ENCODE assay signal across 9 mouse cellular contexts in the genomic region with DNA sequence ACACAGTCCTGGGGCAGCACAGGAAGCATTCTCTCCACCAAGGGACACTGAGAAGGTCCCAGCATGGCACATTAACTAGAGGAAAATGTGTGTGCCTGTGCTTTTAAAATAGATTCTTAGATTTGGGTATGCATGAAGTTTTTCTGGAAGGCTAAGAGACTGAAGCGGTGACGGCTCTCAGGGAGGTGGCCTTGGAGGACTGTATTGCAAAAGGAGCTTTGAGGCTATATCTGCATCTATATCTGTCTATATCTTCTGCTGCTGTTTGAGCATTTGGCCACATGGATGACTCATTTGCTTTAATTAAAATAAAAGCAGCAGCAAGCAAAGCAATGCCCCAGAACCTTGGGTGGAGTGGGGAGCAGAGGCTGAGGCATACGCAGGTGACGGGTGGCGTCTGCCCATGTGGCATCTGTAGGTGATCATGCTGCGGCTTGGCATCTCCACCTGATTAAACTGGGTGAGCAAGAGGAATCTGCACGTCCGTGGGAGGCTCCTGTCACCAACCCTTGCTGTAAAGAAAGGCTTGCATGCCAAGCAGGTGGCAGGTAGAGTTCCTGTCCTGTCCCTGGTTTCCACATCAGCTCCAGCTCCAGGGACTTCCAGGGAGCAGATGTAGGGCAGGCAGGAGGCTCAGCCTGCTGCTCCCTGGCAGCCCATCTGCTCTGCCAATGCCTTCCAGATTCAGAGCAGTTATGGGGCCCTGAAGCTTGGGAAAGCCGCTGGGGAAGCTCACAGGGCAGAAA.
A peak's percentile ranks its signal among the peaks of the same experiment; 100 is the strongest.
DNase-seq lines count a peak whose midpoint lies in the region; TF ChIP-seq lines count a peak whose summit lies in the region.
"Had no signal": no experiment of that assay in that cellular context is flagged by ENCODE, and none has a peak within 500 bp of the region (broad histone marks: within the 10 kb centered on the region; RNA-seq: fewer than 3 reads in every experiment).

No protein-coding gene starts in this region.

- intact Hi-C loops in left cerebral cortex, postnatal 25 days (cut with DNase I) = no loop called here

- TF ChIP-seq CTCF in brain, embryonic 14.5 days (IDR thresholded peaks at IDR 0.05; ENCODE audit: borderline replicate concordance, extremely low read depth, insufficient read depth, insufficient read length) = no peak

- TF ChIP-seq POLR2A in brain, embryonic 14.5 days (IDR thresholded peaks at IDR 0.05; ENCODE audit: borderline replicate concordance, extremely low read depth, insufficient read depth, insufficient read length, poor library complexity, severe bottlenecking) = no peak

- peak; percentile 26 for DNase-seq in brain, embryonic 14.5 days (ENCODE audit: low read depth)
- peak; percentile 71 to 76 for DNase-seq in cerebellum, adult 18-20 months
- peak; percentile 28 for DNase-seq in gonadal fat pad, adult 2 months (ENCODE audit: low read depth)
- peak; percentile 46 to 67 for DNase-seq in left cerebral cortex, postnatal 25 days (ENCODE audit: low spot score in 2 of 2)
- no peak for DNase-seq in thymus, postnatal 14 days
- no peak for DNase-seq in kidney, adult 8-10 months
- DNase-seq in c-Kit-positive CD71-positive TER-119-positive erythroid progenitor cells, embryonic 14.5 days (ENCODE audit: low spot score) = no peak
- DNase-seq: lung, postnatal 36 days; thymus, postnatal 4 days had no signal

Comparison
In these comparisons a context has a peak if more than half of its experiments do, and no peak if none do; other contexts are left out.
1. DNase-seq: peak in brain, embryonic 14.5 days (single experiment), cerebellum, adult 18-20 months (2 of 2), gonadal fat pad, adult 2 months (single experiment) and left cerebral cortex, postnatal 25 days (2 of 2); none in thymus, postnatal 14 days (single experiment), kidney, adult 8-10 months (0 of 2) and c-Kit-positive CD71-positive TER-119-positive erythroid progenitor cells, embryonic 14.5 days (single experiment).